Mouse (Mus musculus) embryonic facial prominence, embryonic 13.5 days (tissue): ENCODE data around the gene Cdk2ap2. TPM values are rescaled to one million over a fixed set of nuclear protein-coding genes. Genes with fewer than 3 reads are reported as not detected.
A peak's percentile ranks its signal among the peaks of the same experiment; 100 is the strongest.
"Not testable (repeated sequence)": the region's sequence is repeated elsewhere in the genome, so short reads cannot be mapped to it uniquely, and the experiment has no call there.

Experiments
- ATAC-seq: fragments of 200-750 bp; cut with Nextera tagmentation; 2 replicates; pipeline ENCODE4 v1.8.0; 2017; ENCODE audit warnings: low read depth; ENCODE audit not compliant: insufficient number of reproducible peaks, insufficient read depth, low FRiP score, low TSS enrichment
- H3K27ac ChIP-seq: fragments of 300-500 bp; sonication (generic); 2 replicates; pipeline ENCODE4 v1.5.1; 2015; ENCODE audit warnings: moderate library complexity, mild to moderate bottlenecking, inconsistent platforms
- H3K27me3 ChIP-seq: fragments of 300-500 bp; sonication (generic); 2 replicates; pipeline ENCODE4 v1.6.1; 2015; ENCODE audit warnings: mild to moderate bottlenecking, inconsistent platforms
- H3K36me3 ChIP-seq: fragments of 300-500 bp; sonication (generic); 2 replicates; pipeline ENCODE4 v1.6.1; 2015; ENCODE audit warnings: mild to moderate bottlenecking, inconsistent platforms
- H3K4me1 ChIP-seq: fragments of 300-500 bp; sonication (generic); 2 replicates; pipeline ENCODE4 v1.6.1; 2015; ENCODE audit warnings: inconsistent platforms
- H3K4me2 ChIP-seq: fragments of 300-500 bp; sonication (generic); 2 replicates; pipeline ENCODE4 v1.6.1; 2015; ENCODE audit warnings: moderate library complexity, mild to moderate bottlenecking, inconsistent platforms
- H3K4me3 ChIP-seq: fragments of 300-500 bp; sonication (generic); 2 replicates; pipeline ENCODE4 v1.5.1; 2015; ENCODE audit warnings: mild to moderate bottlenecking, inconsistent platforms
- H3K9ac ChIP-seq: fragments of 300-500 bp; sonication (generic); 2 replicates; pipeline ENCODE4 v1.6.1; 2015; ENCODE audit warnings: mild to moderate bottlenecking, inconsistent platforms
- H3K9me3 ChIP-seq: fragments of 300-500 bp; sonication (generic); 2 replicates; pipeline ENCODE4 v1.6.1; 2016; ENCODE audit warnings: inconsistent platforms
- WGBS: fragments of 180-500 bp; shearing (Covaris S2); methylation state at CpG from one replicate; pipeline ENCODE4 v1.1.7; 2015; ENCODE audit warnings: mixed read lengths; 5-methylcytosine and 5-hydroxymethylcytosine counted together
- polyA plus RNA-seq: library from polyadenylated mRNA; unstranded; fragments of >200 nt; fragmentation: Nextera tagmentation; extraction: Ambion mirVana; gene quantifications from 2 replicates; pipeline ENCODE4 v1.2.1, GENCODE M21; 2015

The Cdk2ap2 gene
- polyA plus RNA-seq, 1 experiment from 2014 or later, result 62.3 TPM

DNA sequence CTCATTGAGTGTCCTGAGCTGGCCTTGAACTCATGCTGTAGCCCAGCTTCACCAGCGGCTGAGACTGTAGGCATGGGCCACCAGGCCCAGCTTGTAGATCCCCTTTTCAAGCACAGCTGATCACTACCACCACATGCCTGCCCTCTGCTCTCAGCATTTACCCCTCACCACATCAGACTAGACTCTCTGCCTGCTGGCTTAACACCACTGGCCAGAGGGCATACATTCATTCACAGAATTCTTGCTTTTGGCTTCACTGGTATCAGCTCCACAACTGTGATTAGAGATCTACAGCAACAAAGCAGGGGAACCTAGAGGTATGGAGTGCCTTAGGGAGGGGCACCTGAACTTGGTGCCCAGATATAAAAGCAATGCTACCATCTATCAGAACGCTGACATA, 23.5 kb downstream of the Cdk2ap2 start:
- Histone ChIP-seq H3K9ac (no peak overlapping the region), H3K36me3 (peaks cover 25% of the 10 kb centered on the region), H3K4me2 (peak overlapping the region; percentile 61), H3K27ac (no peak overlapping the region), H3K9me3 (no peaks in the 10 kb centered on the region), H3K4me1 (peaks cover 34% of the 10 kb centered on the region), H3K27me3 (no peaks in the 10 kb centered on the region), H3K4me3 (peak overlapping the region; percentile 52)
- WGBS, result 95% methylated on average over 2 of the region's 2 CpGs
- no peak for ATAC-seq

DNA sequence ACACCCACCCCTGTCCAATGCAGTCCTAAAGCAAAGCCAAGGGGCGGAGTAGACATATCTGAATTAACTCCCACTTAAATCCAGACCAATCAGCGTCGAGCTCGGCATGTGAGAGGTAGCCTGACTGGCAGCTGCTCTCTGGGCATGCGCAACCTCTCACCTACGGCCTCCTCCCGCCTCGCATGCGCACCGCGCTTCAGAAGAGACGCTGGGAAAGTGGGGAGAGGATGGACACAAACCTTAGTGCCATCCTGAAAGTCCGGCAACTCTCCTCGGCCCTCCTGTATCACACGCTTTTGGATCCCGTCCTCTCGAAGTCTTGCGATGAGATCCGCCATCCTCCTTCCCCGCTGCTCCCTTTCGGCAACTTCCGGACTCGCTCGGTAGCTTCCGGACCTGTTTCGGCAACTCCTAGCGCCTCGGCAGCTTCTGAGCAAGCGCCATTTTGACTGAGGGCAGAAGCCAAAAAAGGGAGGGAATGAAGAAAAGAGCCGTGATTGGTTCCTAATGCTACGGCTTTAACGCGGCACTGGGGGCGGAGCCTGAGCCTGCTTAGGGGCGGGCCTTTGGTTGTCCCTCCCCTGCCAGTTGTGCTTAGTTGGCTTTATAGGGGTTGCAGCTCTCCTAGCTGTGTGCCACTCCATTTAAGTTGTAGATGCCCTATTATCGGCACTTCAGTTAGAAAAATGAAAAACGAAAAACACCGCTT, 24.3 kb downstream of the Cdk2ap2 start:
- Histone ChIP-seq H3K27me3 (no peaks in the 10 kb centered on the region), H3K4me2 (peak overlapping the region; percentile 61), H3K9ac (peak overlapping the region; percentile 78), H3K4me3 (peak overlapping the region; percentile 52), H3K4me1 (peaks cover 34% of the 10 kb centered on the region), H3K9me3 (no peaks in the 10 kb centered on the region), H3K36me3 (peaks cover 18% of the 10 kb centered on the region), H3K27ac (peak overlapping the region; percentile 85)
- peak; percentile 60 for ATAC-seq
- 3% methylated on average over 38 of the region's 38 CpGs for WGBS

DNA sequence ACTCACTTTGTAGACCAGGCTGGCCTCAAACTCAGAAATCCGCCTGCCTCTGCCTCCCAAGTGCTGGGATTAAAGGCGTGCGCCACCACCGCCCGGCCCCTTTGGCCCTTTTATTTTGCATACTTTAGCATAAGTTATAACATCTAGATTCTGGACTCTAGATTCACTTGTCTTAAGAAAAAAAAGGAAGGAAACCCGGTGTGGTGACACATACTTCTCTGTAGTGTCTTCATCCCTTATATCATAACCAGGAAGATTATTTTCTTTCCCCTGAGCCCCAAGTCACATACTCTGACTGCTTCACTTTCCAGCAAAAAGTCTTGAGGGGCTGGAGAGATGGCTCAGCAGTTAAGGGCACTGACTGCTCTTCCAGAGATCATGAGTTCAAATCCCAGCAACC, 24.9 kb downstream of the Cdk2ap2 start:
- Histone ChIP-seq H3K27ac (peak overlapping the region; percentile 85; the same call in 1 of the 2 replicates), H3K4me1 (peaks cover 39% of the 10 kb centered on the region), H3K4me3 (0 out of 2 replicates have a peak overlapping the region, but pooled peaks have one; percentile 52), H3K36me3 (peaks cover 12% of the 10 kb centered on the region), H3K4me2 (peak overlapping the region; percentile 61)
- not testable (repeated sequence) for H3K9ac ChIP-seq, H3K9me3 ChIP-seq, ATAC-seq, H3K27me3 ChIP-seq
- 50% methylated on average over 6 of the region's 6 CpGs for WGBS

DNA sequence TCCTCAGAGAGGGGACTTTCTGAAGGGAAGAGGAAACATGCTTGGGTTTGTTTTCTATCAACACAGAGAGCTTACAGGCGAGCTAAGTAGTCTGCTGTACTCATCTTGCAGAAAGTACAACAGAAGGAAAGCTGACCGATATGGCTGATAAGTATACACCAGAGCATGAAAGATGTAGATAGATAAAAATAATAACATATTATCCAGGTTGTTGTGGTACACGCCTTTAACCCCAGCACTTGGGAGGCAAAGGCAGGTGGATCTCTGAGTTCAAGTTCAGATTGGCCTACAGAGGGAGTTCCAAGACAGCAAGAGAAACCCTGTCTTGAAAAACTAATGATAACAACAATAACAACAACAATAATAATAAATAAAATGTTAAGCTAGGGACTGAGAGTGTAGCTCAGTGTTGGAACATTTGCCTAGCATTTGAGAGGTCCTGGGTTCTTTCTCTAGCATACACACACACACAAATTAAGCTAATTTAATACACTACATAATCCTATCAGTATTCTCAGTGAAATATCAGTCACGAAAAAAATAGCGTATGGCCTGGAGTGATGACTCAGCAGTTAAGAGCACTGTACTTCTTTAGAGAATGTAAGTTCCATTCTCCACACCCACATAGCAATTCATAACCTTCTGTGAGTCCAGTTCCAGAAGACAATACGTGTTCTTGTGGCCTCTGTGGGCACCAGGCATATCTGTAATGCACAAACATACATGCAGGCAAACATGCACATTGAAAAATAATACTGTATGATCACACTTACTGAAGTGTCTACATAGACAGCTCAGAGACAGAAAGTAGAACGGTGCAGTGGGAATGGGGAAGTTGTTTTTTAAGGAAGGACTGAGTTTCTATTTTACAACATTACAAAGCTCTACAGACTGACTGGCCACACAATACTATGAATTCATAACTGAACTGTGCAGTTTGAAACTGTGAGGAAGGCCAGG, 25.7 kb downstream of the Cdk2ap2 start:
- H3K4me2 ChIP-seq, result no peak overlapping the region
- peaks cover 46% of the 10 kb centered on the region for H3K4me1 ChIP-seq
- WGBS, result 82% methylated on average over 7 of the region's 7 CpGs
- H3K9me3 ChIP-seq, result no peaks in the 10 kb centered on the region
- no peak for ATAC-seq
- H3K27me3 ChIP-seq, result no peaks in the 10 kb centered on the region
- H3K27ac ChIP-seq, result no peak overlapping the region
- no peak overlapping the region for H3K9ac ChIP-seq
- H3K36me3 ChIP-seq, result peaks cover 9% of the 10 kb centered on the region
- H3K4me3 ChIP-seq, result no peak overlapping the region

DNA sequence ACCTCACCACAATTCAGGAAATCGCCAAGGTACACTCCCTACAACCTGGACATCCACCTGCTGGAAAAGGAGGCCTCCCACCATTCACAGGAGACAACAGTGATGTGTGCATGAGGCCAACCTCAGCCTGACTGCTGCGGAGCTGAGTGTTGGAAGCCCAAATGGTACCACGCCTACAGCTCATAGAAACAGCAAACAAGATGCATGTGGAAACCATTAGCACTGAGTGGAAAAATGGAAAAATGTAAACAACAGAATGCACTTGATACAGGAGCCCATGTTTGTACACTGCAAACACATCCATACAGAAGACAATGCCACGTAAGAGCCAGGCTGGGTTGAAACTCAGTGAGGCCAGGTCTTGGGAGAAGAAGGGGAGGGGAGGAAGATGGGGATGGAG, 27.4 kb downstream of the Cdk2ap2 start:
- WGBS, result 54% methylated on average over 4 of the region's 4 CpGs
- Histone ChIP-seq H3K4me2 (peak overlapping the region; percentile 72), H3K9me3 (no peaks in the 10 kb centered on the region), H3K4me3 (peak overlapping the region; percentile 74; the same call in 1 of the 2 replicates), H3K27me3 (no peaks in the 10 kb centered on the region), H3K36me3 (peaks cover 19% of the 10 kb centered on the region), H3K4me1 (peaks cover 46% of the 10 kb centered on the region), H3K27ac (peak overlapping the region; percentile 82), H3K9ac (peak overlapping the region; percentile 87)
- ATAC-seq, result no peak

DNA sequence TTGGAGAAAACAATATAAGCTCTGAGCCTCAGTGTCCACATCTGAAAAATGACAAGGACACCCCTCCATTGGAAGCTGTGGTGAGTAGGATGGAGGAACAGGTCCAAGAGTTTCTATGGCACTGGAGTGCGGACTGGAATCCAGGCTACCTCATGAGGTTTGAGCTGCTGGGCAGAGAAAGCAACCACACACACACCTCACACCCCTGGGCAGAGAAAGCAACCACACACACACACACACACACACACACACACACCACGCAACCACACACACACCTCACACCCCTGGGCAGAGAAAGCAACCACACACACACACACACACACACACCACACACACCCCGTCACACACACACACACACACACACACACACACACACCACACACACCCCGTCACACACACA, 28.3 kb downstream of the Cdk2ap2 start:
- WGBS, result 43% methylated on average over 1 of the region's 4 CpGs
- peak overlapping the region; percentile 82 for H3K27ac ChIP-seq
- H3K27me3 ChIP-seq, H3K9me3 ChIP-seq: not testable (repeated sequence)
- H3K4me3 ChIP-seq, result peak overlapping the region; percentile 74
- peak overlapping the region; percentile 87 for H3K9ac ChIP-seq
- peak; percentile 39; the same call in 1 of the 2 replicates for ATAC-seq
- H3K4me2 ChIP-seq, result peak overlapping the region; percentile 72
- peaks cover 39% of the 10 kb centered on the region for H3K4me1 ChIP-seq
- H3K36me3 ChIP-seq, result peaks cover 28% of the 10 kb centered on the region

DNA sequence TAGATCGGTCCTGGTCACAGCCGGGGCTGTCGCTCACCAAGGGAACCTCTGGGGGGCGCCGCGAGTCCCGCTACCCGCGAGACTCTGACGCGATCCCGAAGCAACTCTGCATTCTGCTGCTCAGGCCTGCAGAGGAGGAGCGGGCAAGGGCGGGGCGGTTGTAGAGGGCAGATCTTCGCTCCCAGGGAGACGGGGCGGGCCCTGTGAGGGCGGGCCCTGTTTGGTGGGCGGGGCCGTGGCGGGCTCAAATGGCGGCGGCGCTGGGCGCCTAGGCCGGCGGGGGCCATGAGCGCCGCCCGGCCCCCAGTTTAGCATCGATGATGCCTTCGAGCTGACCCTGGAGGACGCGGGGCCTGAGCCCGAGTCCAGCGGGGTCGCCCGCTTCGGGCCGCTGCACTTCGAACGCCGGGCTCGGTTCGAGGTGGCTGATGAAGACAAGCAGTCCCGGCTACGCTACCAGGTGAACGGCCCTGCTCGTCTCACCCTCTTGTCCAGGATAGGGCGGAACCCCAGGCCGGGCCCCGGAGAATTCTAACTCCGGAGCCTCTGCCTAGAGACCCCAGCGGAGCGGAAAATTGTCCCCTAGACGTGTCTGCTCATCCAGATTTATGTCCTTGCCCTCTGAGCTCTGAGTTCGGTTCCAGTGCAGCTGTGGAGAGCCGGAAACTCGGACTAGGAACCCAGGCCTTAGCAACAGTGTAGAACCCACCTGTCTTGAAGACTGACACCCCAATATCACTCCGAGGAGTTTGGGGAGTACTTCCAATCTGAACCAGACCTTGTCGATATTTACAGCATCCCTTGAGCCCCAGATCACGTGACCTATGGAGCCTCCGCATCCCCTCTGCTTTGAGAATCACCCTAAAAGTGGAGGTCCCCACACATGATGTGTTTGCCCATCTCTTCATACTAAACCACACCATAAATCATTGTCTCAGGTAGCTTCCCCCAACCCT, 29.0 kb downstream of the Cdk2ap2 start, which contains the start of gene Aip:
Gene Aip (minus strand): TSS at position 118 of the 956 bp plus-strand sequence.
- Histone ChIP-seq H3K9ac (peak within 1 kb of the TSS; percentile 87), H3K4me1 (peaks cover 31% of the 10 kb centered on the region), H3K27me3 (no peaks in the 10 kb centered on the region), H3K9me3 (no peaks in the 10 kb centered on the region), H3K4me2 (peak within 1 kb of the TSS; percentile 72), H3K36me3 (peaks cover 30% of the 10 kb centered on the region), H3K4me3 (peak within 1 kb of the TSS; percentile 74), H3K27ac (peak within 1 kb of the TSS; percentile 82)
- peak; percentile 94 for ATAC-seq
- 1% methylated on average over 64 of the region's 64 CpGs for WGBS

DNA sequence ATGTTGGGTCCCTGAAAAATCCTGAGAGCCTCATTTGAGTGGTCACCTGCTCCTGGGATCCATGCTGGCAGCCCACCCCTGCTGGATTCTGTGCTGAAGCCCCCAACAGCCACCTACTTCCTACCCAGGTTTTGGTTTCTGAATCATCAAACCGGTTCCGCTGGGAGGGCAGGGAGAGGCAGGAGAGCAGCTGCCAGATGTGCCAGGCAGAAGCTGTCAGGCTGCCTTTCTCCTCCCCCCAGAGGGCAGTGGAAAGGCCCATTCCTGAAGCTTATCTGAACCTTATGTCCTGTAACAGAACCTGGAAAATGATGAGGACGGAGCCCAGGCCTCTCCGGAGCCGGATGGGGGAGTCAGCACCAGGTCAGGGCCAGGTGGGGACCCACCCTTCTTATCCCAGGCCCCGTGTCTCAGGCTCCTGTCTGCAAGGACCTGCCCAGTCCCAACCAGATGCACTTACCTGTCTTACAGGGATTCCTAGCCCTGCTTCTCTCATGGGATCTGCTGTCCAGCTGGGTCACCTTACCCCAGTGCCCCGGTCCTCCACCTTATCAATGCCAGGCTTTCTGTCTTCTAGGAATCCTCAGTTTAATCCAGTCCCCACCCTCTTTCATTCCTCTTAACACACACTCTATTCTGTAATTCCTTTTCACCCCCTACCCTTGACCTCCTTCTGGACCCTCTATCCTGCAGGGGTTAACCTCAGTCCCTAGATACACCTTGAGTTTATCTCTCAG, 29.9 kb downstream of the Cdk2ap2 start:
- no peaks in the 10 kb centered on the region for H3K9me3 ChIP-seq
- H3K27me3 ChIP-seq, result no peaks in the 10 kb centered on the region
- peak overlapping the region; percentile 74 for H3K4me3 ChIP-seq
- WGBS, result 46% methylated on average over 7 of the region's 7 CpGs
- peaks cover 30% of the 10 kb centered on the region for H3K4me1 ChIP-seq
- peak overlapping the region; percentile 75 for H3K27ac ChIP-seq
- ATAC-seq, result no peak
- H3K36me3 ChIP-seq, result peaks cover 39% of the 10 kb centered on the region
- H3K9ac ChIP-seq, result peak overlapping the region; percentile 87
- peak overlapping the region; percentile 72 for H3K4me2 ChIP-seq

DNA sequence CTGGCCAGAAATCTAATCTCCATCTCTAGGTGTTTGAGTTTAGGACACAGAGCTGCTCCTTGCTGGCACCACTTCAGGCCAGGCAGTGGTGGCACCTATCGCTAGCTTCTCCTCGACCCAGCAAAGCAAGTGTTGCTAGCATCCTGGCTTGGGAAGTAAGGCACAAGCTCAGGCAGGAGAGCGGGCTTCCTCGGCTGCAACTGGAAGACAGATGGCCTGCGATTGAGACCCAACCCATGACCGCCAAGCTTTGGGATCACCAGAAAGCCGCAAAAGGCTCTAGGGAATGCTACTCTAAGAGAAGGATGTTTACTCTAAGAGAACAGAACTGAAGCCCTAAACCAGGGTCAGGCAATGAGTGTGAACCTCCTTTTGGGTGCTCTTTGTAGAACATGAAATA, 32.5 kb downstream of the Cdk2ap2 start:
- Histone ChIP-seq H3K27ac (no peak overlapping the region), H3K4me3 (no peak overlapping the region), H3K9me3 (no peaks in the 10 kb centered on the region), H3K27me3 (no peaks in the 10 kb centered on the region), H3K4me1 (peaks cover 20% of the 10 kb centered on the region), H3K9ac (0 out of 2 replicates have a peak overlapping the region, but pooled peaks have one; percentile 11), H3K36me3 (peaks cover 54% of the 10 kb centered on the region), H3K4me2 (no peak overlapping the region)
- 95% methylated on average over 7 of the region's 7 CpGs for WGBS
- ATAC-seq, result no peak

DNA sequence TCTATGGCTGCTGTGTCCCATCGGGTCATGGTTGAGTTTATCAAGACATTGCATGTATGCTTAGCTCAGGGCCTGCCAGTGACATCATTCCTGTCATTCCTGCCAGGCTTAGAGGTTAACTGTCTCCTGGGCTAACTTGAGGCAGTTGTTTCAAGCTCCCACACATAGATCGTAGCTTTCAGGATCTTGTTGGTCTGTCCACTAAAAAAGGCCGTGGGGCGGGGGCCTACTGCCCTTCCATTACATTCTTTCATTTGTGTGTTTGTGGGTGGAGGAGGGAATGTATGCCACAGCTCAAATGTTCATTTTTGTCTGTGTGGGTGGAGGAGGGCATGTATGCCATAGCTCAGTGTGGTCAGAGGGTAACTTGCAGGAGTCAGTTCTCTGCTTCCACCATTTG, 33.1 kb downstream of the Cdk2ap2 start:
- Histone ChIP-seq H3K4me2 (no peak overlapping the region), H3K9me3 (no peaks in the 10 kb centered on the region), H3K4me1 (peaks cover 14% of the 10 kb centered on the region), H3K27ac (no peak overlapping the region), H3K4me3 (no peak overlapping the region), H3K36me3 (peaks cover 54% of the 10 kb centered on the region), H3K27me3 (no peaks in the 10 kb centered on the region), H3K9ac (0 out of 2 replicates have a peak overlapping the region, but pooled peaks have one; percentile 11)
- WGBS, result 84% methylated on average over 4 of the region's 4 CpGs
- ATAC-seq, result no peak
